Mouse (Mus musculus) kidney, postnatal 0 days (tissue): Measurements from ENCODE around the gene Lrrc3. TPM values are rescaled to one million over a fixed set of nuclear protein-coding genes. Genes with fewer than 3 reads are reported as not detected.
"Not testable (repeated sequence)": the region's sequence is repeated elsewhere in the genome, so short reads cannot be mapped to it uniquely, and the experiment has no call there.

Experiments used
- ATAC-seq: fragments of 200-750 bp; cut with Nextera tagmentation; replicated peaks from 2 replicates; pipeline ENCODE4 v1.8.0; 2017; ENCODE audit warnings: low read depth, moderate number of reproducible peaks, moderate TSS enrichment, moderate library complexity; ENCODE audit not compliant: low FRiP score
- DNase-seq: peaks from one replicate; pipeline ENCODE4 v3.0.0-alpha.2; 2016; ENCODE audit warnings: low spot score
- H3K27ac ChIP-seq: fragments of 300-500 bp; sonication (generic); 2 replicates; pipeline ENCODE4 v1.5.1; 2014; ENCODE audit warnings: mild to moderate bottlenecking
- H3K27me3 ChIP-seq: fragments of 300-500 bp; sonication (generic); 2 replicates; pipeline ENCODE4 v1.6.1; 2014; ENCODE audit warnings: low read length, mixed read lengths; ENCODE audit not compliant: insufficient read depth
- H3K36me3 ChIP-seq: fragments of 300-500 bp; sonication (generic); 2 replicates; pipeline ENCODE4 v1.6.1; 2014; ENCODE audit warnings: low read length, mixed read lengths; ENCODE audit not compliant: insufficient read depth
- H3K4me1 ChIP-seq: fragments of 300-500 bp; sonication (generic); replicated peaks from 2 replicates; pipeline ENCODE4 v1.6.1; 2014; ENCODE audit warnings: antibody characterized with exemption, low read length, mixed read lengths; ENCODE audit not compliant: insufficient read depth
- H3K4me2 ChIP-seq: fragments of 300-500 bp; sonication (generic); 2 replicates; pipeline ENCODE4 v1.6.1; 2014; ENCODE audit warnings: mild to moderate bottlenecking, low read length, moderate library complexity, mixed read lengths
- H3K4me3 ChIP-seq: fragments of 300-500 bp; sonication (generic); replicated peaks from 2 replicates; pipeline ENCODE4 v1.5.1; 2014; ENCODE audit warnings: low read depth, low read length
- H3K9ac ChIP-seq: fragments of 300-500 bp; sonication (generic); 2 replicates; pipeline ENCODE4 v1.6.1; 2014; ENCODE audit warnings: low read depth, low read length
- H3K9me3 ChIP-seq: fragments of 300-500 bp; sonication (generic); replicated peaks from 2 replicates; pipeline ENCODE4 v1.6.1; 2016; ENCODE audit warnings: low read length, inconsistent platforms, mixed read lengths
- CTCF ChIP-seq: IDR thresholded peaks from 2 replicates; pipeline ENCODE4 v1.5.1; 2016; ENCODE audit warnings: antibody characterized with exemption, low read depth, mild to moderate bottlenecking, moderate library complexity
- WGBS: fragments of 180-500 bp; shearing (Covaris S2); extraction: QIAGEN DNeasy Blood & Tissue Kit; methylation state at CpG from one replicate; pipeline ENCODE4 v1.1.7; 2014; 5-methylcytosine and 5-hydroxymethylcytosine counted together
- polyA plus RNA-seq: library from polyadenylated mRNA; unstranded; fragments of >200 nt; fragmentation: Nextera tagmentation; extraction: Ambion mirVana; gene quantifications from 2 replicates; pipeline ENCODE4 v1.2.1, GENCODE M21; 2015

Gene Lrrc3
- 2.9 and 3.0 TPM in 2 replicates for polyA plus RNA-seq

DNA sequence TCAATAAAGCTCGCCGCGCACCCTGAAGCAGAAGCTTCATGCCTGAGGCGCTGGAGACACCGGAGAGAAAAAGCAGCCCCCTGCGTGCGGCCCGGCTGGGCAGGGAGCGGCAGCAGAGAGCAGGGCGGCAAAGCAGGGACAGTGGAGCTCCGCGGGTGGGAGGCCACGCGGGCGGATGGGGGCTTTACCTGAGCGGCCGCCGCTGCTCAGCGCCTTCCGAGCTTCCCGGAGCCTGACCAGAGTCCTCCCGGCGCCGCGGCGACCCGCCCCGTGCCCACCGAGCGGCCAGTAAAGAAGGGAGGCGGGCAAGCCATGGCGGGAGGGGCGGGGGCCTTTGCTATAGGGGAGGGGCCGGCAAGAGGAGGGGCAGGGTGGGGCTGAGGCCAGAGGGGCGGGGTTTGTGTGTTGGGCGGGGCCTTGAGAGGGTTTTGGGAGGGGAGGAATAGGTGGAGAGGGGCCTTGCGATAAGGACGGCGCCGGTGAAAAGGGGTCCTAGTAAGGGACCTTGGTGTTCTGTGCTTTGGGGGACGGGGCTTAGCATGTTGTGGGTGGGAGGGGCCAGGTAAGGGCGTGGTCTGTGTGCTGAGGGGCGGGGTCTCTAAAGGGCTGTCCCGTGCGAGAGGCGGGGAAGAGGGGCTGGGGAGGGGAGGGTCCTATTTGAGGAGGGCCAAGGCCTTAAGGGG lies at the start of gene Lrrc3:
Gene Lrrc3 (minus strand): TSS at position 326 of the 683 bp plus-strand sequence.
- Histone ChIP-seq H3K4me3 (peak within 1 kb of the TSS; percentile 62), H3K4me1 (0 out of 2 replicates have a peak, but pooled peaks cover 2% of the 10 kb centered on the region), H3K9me3 (no peaks in the 10 kb centered on the region), H3K27ac (no peak within 1 kb of the TSS), H3K27me3 (no peaks in the 10 kb centered on the region), H3K4me2 (peak within 1 kb of the TSS; percentile 93), H3K9ac (peak within 1 kb of the TSS; percentile 57; the same call in 1 of the 2 replicates), H3K36me3 (no peaks in the 10 kb centered on the region)
- TF ChIP-seq CTCF: peak; percentile 40; the same call in 1 of the 2 replicates
- DNase-seq: peak; percentile 69
- peak; percentile 89 for ATAC-seq
- WGBS: under 1% methylated on average over 43 of the region's 46 CpGs

DNA sequence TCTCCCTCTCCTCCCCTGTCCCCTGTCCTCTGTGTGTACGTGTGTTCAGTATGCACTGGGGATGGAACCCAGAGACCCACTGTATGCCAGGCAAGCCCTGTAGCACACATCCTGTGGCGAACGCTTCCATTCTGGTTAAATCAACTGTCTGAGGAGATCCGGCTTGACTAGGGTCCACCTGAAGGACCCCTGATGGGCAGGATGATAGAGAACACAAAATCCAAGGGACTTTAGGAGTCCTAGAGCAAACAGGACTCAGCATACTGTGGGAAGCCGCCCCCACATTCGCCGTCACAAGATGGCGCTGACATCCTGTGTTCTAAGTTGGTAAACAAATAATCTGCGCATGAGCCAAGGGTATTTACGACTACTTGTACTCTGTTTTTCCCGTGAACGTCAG lies 48.1 kb upstream of the Lrrc3 start:
- 90% methylated on average over 8 of the region's 12 CpGs for WGBS
- not testable (repeated sequence) for H3K27me3 ChIP-seq, DNase-seq, H3K4me3 ChIP-seq, H3K9ac ChIP-seq, H3K4me1 ChIP-seq, ATAC-seq, H3K36me3 ChIP-seq, H3K9me3 ChIP-seq, H3K27ac ChIP-seq, H3K4me2 ChIP-seq

DNA sequence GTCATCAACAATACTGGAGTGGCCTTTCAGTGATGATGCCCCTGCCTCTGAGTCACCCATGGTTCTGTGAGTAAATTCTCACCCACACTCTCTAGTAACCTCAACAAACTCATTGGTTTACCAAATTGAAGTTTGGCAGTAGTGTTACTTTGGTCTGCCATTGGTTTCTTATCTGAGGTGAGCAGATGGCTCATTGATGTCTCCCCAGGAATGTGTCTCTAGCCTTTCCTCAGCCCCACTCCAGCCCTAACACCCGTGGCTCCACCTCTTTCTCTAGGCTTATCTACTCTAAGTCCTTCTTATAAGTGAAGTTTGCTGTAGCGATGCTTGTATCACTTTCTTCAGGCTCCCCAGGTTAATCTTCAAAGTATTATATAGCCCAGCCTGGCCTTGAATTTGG lies 37.3 kb upstream of the Lrrc3 start:
- TF ChIP-seq CTCF: no peak
- 79% methylated on average over 2 of the region's 2 CpGs for WGBS
- Histone ChIP-seq H3K4me3 (no peak overlapping the region), H3K9ac (no peak overlapping the region), H3K4me2 (no peak overlapping the region), H3K36me3 (no peaks in the 10 kb centered on the region), H3K27ac (no peak overlapping the region), H3K4me1 (no peaks in the 10 kb centered on the region), H3K27me3 (no peaks in the 10 kb centered on the region), H3K9me3 (no peaks in the 10 kb centered on the region)
- DNase-seq (no peak), ATAC-seq (no peak)

DNA sequence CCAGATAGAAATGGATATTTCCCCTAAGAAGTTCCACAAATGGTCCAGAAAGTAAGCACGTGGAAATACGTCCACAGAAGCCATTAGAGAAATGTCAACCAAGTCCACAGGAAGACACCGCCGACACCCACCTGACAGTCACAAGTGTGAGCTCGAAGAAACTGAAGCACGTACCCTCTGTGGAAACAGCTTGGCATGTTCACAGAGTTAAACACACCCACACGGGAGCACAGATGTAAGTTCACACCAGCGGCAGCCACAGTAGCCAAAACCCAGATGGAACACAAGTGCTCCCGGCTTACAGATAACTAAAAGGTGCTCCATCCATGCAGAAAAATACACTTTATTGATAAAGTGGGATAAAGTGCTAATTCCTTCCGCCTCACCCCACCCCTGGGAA lies 25.0 kb upstream of the Lrrc3 start:
- H3K9me3 ChIP-seq: no peaks in the 10 kb centered on the region
- no peak for TF ChIP-seq CTCF
- no peak overlapping the region for H3K27ac ChIP-seq
- H3K9ac ChIP-seq: no peak overlapping the region
- no peak overlapping the region for H3K4me2 ChIP-seq
- 77% methylated on average over 10 of the region's 10 CpGs for WGBS
- no peaks in the 10 kb centered on the region for H3K27me3 ChIP-seq
- H3K4me1 ChIP-seq: no peaks in the 10 kb centered on the region
- no peaks in the 10 kb centered on the region for H3K36me3 ChIP-seq
- no peak for DNase-seq
- no peak for ATAC-seq
- no peak overlapping the region for H3K4me3 ChIP-seq

DNA sequence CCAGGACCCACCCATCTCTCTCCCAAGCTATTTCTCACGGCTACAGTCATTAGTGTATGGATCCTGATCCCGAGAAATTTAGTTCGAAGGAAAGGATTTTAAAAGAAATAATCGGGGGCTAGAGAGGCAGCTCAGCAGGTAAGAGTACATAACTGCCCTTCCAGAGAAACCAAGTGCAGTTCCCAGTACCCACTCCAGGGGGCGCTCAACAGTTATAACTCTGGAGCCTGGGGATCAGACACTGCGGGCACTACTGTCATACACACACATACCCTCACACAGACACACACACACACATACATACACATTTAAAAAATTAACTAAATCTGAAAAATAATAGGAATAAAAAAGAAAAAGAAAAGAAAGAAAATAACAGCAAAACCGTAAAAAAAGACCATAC lies 23.8 kb upstream of the Lrrc3 start:
- Histone ChIP-seq H3K36me3 (no peaks in the 10 kb centered on the region), H3K27ac (no peak overlapping the region), H3K27me3 (no peaks in the 10 kb centered on the region), H3K9ac (no peak overlapping the region), H3K9me3 (no peaks in the 10 kb centered on the region), H3K4me1 (no peaks in the 10 kb centered on the region), H3K4me3 (no peak overlapping the region), H3K4me2 (no peak overlapping the region)
- WGBS: 44% methylated on average over 7 of the region's 7 CpGs
- DNase-seq (peak; percentile 17), ATAC-seq (no peak)
- peak; percentile 58 for TF ChIP-seq CTCF

DNA sequence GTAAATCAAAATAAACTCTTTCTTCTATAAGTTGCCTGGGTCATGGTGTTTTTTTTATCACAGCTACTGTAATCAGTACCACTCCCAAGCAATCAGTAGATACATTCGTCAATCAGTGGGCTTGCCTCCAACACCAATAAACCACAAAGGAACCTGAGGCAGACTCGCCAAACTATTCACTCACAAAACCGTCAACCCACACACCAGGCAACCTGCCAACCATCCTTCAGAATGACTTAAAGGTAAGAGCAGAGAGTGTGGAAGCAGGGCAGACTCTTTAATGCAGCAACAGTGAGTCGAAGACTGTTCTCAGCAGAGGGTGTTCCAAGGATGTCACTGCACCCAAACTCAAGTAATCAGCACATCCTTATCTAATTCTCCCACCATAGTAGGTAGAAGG lies 20.3 kb upstream of the Lrrc3 start:
- WGBS: 55% methylated on average over 4 of the region's 4 CpGs

DNA sequence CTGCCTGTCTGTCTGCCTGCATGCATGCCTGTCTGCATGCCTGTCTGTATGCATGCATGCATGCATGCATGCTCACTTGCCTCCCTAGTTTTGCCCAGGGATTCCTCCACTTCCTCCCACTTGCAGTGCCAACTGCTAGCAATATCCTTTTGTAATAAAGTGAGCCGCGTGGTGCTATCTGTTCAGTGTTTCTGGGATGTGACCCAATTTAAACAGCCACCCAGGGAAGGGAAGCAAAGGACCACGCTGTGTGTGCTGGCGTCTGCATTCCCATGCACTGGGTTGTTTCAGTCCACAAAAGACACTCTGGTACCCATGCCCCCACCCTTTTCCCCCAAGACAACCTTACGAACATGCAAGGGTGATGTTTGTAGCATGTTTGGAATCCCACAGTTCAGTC lies 18.7 kb upstream of the Lrrc3 start:
- no peak overlapping the region for H3K4me2 ChIP-seq
- ATAC-seq (no peak), DNase-seq (no peak)
- H3K9me3 ChIP-seq: no peaks in the 10 kb centered on the region
- no peak overlapping the region for H3K27ac ChIP-seq
- no peaks in the 10 kb centered on the region for H3K27me3 ChIP-seq
- H3K4me3 ChIP-seq: no peak overlapping the region
- H3K9ac ChIP-seq: no peak overlapping the region
- H3K4me1 ChIP-seq: no peaks in the 10 kb centered on the region
- 64% methylated on average over 5 of the region's 5 CpGs for WGBS
- TF ChIP-seq CTCF: no peak
- no peaks in the 10 kb centered on the region for H3K36me3 ChIP-seq

More for the DNA sequence above, 20.3 kb upstream of the Lrrc3 start:
- TF ChIP-seq CTCF: no peak
- Histone ChIP-seq H3K36me3 (no peaks in the 10 kb centered on the region), H3K4me1 (no peaks in the 10 kb centered on the region), H3K9me3 (no peaks in the 10 kb centered on the region), H3K27ac (no peak overlapping the region), H3K9ac (no peak overlapping the region), H3K27me3 (no peaks in the 10 kb centered on the region), H3K4me2 (no peak overlapping the region), H3K4me3 (no peak overlapping the region)
- ATAC-seq (no peak), DNase-seq (no peak)
